In genomic region chr5:135442430-135442829, GRCm38 (mm10) we compare ENCODE assay signal across 12 mouse cellular contexts. TPM values are rescaled to one million over a fixed set of nuclear protein-coding genes. Genes with fewer than 3 reads are reported as not detected.
DNase-seq lines count a peak whose midpoint lies in the region; ATAC-seq and TF ChIP-seq lines count a peak whose summit lies in the region.
"Had no signal": no experiment of that assay in that cellular context is flagged by ENCODE, and none has a peak within 500 bp of the region (broad histone marks: within the 10 kb centered on the region; RNA-seq: fewer than 3 reads in every experiment).

No protein-coding gene starts in this region.

- H3K27me3 ChIP-seq in heart, embryonic 13.5 days (replicated peaks) = no peaks in the 10 kb centered on the region
- H3K27me3 ChIP-seq in intestine, postnatal 0 days (replicated peaks; ENCODE audit: control insufficient read depth, insufficient read depth, low read length) = no peaks in the 10 kb centered on the region

- TF ChIP-seq CTCF in intestine, postnatal 0 days (IDR thresholded peaks at IDR 0.05; ENCODE audit: low read depth) = no peak

- H3K9me3 ChIP-seq in heart, embryonic 13.5 days = no peaks in the 10 kb centered on the region
- no peaks in the 10 kb centered on the region for H3K9me3 ChIP-seq in intestine, postnatal 0 days (ENCODE audit: control insufficient read depth)

- no peak for ATAC-seq in heart, embryonic 13.5 days (ENCODE audit: extremely low read depth, insufficient number of reproducible peaks, low FRiP score, low TSS enrichment)
- 0 out of 2 replicates have a peak, but pooled peaks have one; percentile 19 for ATAC-seq in intestine, postnatal 0 days

- 60% methylated on average over 7 of the region's 7 CpGs for WGBS in heart, embryonic 13.5 days
- WGBS in intestine, postnatal 0 days = 70% methylated on average over 7 of the region's 7 CpGs

- no peak overlapping the region for H3K4me3 ChIP-seq in heart, embryonic 13.5 days
- H3K4me3 ChIP-seq in intestine, postnatal 0 days (ENCODE audit: low read depth, low read length) = no peak overlapping the region
- H3K4me3 ChIP-seq: gastrocnemius, adult 2 months had no signal

- H3K9ac ChIP-seq in heart, embryonic 13.5 days = no peak overlapping the region
- H3K9ac ChIP-seq in intestine, postnatal 0 days (ENCODE audit: low read depth, low read length) = no peak overlapping the region

- H3K36me3 ChIP-seq in heart, embryonic 13.5 days = peaks cover 73% of the 10 kb centered on the region
- peaks cover 4% of the 10 kb centered on the region; the same call in 1 of the 2 replicates for H3K36me3 ChIP-seq in intestine, postnatal 0 days (ENCODE audit: control insufficient read depth, insufficient read depth)

- intact Hi-C loops in heart, postnatal 10 days (cut with DNase I) = no loop called here

- peak overlapping the region; percentile 76 for H3K27ac ChIP-seq in heart, embryonic 13.5 days (replicated peaks)
- H3K27ac ChIP-seq in intestine, postnatal 0 days (ENCODE audit: low read depth, low read length) = no peak overlapping the region
- H3K27ac ChIP-seq: gastrocnemius, adult 2 months; macrophage had no signal

- H3K4me2 ChIP-seq in heart, embryonic 13.5 days = no peak overlapping the region
- no peak overlapping the region for H3K4me2 ChIP-seq in intestine, postnatal 0 days (replicated peaks; ENCODE audit: low read depth)

- H3K4me1 ChIP-seq in heart, embryonic 13.5 days = peaks cover 21% of the 10 kb centered on the region
- H3K4me1 ChIP-seq in intestine, postnatal 0 days (replicated peaks; ENCODE audit: control insufficient read depth, insufficient read depth, low read length) = no peaks in the 10 kb centered on the region

- no peak for DNase-seq in heart, postnatal 10 days
- peak; percentile 39 for DNase-seq in lung, postnatal 10 days
- no peak for DNase-seq in lung, postnatal 25 days (ENCODE audit: low spot score)
- DNase-seq in mesoderm, embryonic 11.5 days (ENCODE audit: low read depth, low spot score) = peak; percentile 50
- no peak for DNase-seq in c-Kit-positive CD71-positive TER-119-positive erythroid progenitor cells, embryonic 14.5 days (ENCODE audit: low spot score)
- no peak for DNase-seq in right cerebral cortex, postnatal 25 days
- DNase-seq: cerebellum, adult 8-10 months; gastrocnemius, adult 2 months; thymus, adult 18-20 months had no signal

RNA-seq across cellular contexts. Expression of gene Pom121, which starts 48.1 kb away (rescaled TPM):
- 8.7 and 10.0 TPM in 2 replicates for polyA plus RNA-seq in heart, embryonic 13.5 days (2015; fragmentation: Nextera tagmentation; extraction: Ambion mirVana)
- total RNA-seq in heart, postnatal 10 days (2021) = 10 to 100 TPM; 22.3 to 22.6 TPM
- polyA plus RNA-seq in intestine, postnatal 0 days (2015; fragmentation: Nextera tagmentation; extraction: Ambion mirVana) = 5.2 and 5.3 TPM in 2 replicates

Comparison
In these comparisons a context has a peak if more than half of its experiments do, and no peak if none do; other contexts are left out.
1. DNase-seq: peak in lung, postnatal 10 days (single experiment) and mesoderm, embryonic 11.5 days (single experiment); none in heart, postnatal 10 days (0 of 2), lung, postnatal 25 days (single experiment), c-Kit-positive CD71-positive TER-119-positive erythroid progenitor cells, embryonic 14.5 days (single experiment) and right cerebral cortex, postnatal 25 days (single experiment).